In genomic region chr7:27356861-27357594, GRCm38 (mm10) we compare ENCODE assay signal across 8 mouse cellular contexts. TPM values are rescaled to one million over a fixed set of nuclear protein-coding genes. Genes with fewer than 3 reads are reported as not detected.
DNase-seq lines count a peak whose midpoint lies in the region; ATAC-seq and TF ChIP-seq lines count a peak whose summit lies in the region.

TSS of gene Gm20479 (minus strand) at chr7:27357419.

- ATAC-seq in heart, embryonic 16.5 days (replicated peaks; ENCODE audit: extremely low read depth, insufficient read depth, low FRiP score), result no peak
- no peak for ATAC-seq in limb, embryonic 13.5 days (ENCODE audit: low FRiP score, low read depth)

- H3K4me1 ChIP-seq in cerebellum, adult 2 months (ENCODE audit: control insufficient read depth, insufficient read depth, low read length), result no peaks in the 10 kb centered on the region
- H3K4me1 ChIP-seq in bone marrow, adult 2 months (ENCODE audit: control insufficient read depth, insufficient read depth, low read length), result no peaks in the 10 kb centered on the region; the same call in 1 of the 2 replicates
- H3K4me1 ChIP-seq in heart, embryonic 16.5 days (ENCODE audit: control insufficient read depth, insufficient read depth, low read length), result peaks cover 17% of the 10 kb centered on the region
- H3K4me1 ChIP-seq in limb, embryonic 13.5 days, result peaks cover 27% of the 10 kb centered on the region

- no peaks in the 10 kb centered on the region for H3K9me3 ChIP-seq in heart, embryonic 16.5 days (replicated peaks; ENCODE audit: control insufficient read depth, low read length)
- no peaks in the 10 kb centered on the region for H3K9me3 ChIP-seq in limb, embryonic 13.5 days

- H3K9ac ChIP-seq in heart, embryonic 16.5 days (ENCODE audit: low read length), result peak within 1 kb of the TSS; percentile 68
- peak within 1 kb of the TSS; percentile 39 for H3K9ac ChIP-seq in limb, embryonic 13.5 days

- TF ChIP-seq CTCF in cerebellum, adult 2 months (IDR thresholded peaks at IDR 0.05; ENCODE audit: borderline replicate concordance, insufficient read depth, low read depth, low read length), result no peak
- no peak for TF ChIP-seq CTCF in bone marrow, adult 2 months (IDR thresholded peaks at IDR 0.05; ENCODE audit: control insufficient read depth, insufficient read depth, low read length)

- 34% methylated on average over 27 of the region's 27 CpGs for WGBS in cerebellum, adult 2 months
- WGBS in bone marrow, adult 2 months, result 2% methylated on average over 27 of the region's 27 CpGs
- 2% methylated on average over 27 of the region's 27 CpGs for WGBS in heart, embryonic 16.5 days
- 3% methylated on average over 27 of the region's 27 CpGs for WGBS in limb, embryonic 13.5 days

- H3K79me2 ChIP-seq in myocyte (ENCODE audit: control insufficient read depth, insufficient read depth), result no peaks in the 10 kb centered on the region

- H3K36me3 ChIP-seq in heart, embryonic 16.5 days (ENCODE audit: control insufficient read depth, insufficient read depth), result no peaks in the 10 kb centered on the region
- H3K36me3 ChIP-seq in limb, embryonic 13.5 days, result 0 out of 2 replicates have a peak, but pooled peaks cover 7% of the 10 kb centered on the region
- no peaks in the 10 kb centered on the region for H3K36me3 ChIP-seq in myocyte (ENCODE audit: control insufficient read depth, insufficient read depth)

- no peak within 1 kb of the TSS for H3ac ChIP-seq in myocyte (ENCODE audit: control insufficient read depth, insufficient read length)

- peak within 1 kb of the TSS; percentile 91 for H3K4me2 ChIP-seq in heart, embryonic 16.5 days (ENCODE audit: low read depth, low read length)
- peak within 1 kb of the TSS; percentile 82 for H3K4me2 ChIP-seq in limb, embryonic 13.5 days (replicated peaks)
- peak within 1 kb of the TSS; percentile 28 for H3K4me2 ChIP-seq in myocyte (ENCODE audit: low read depth)

- DNase-seq in cerebellum, adult 2 months, result no peak
- no peak for DNase-seq in cerebellum, adult 11 months
- no peak for DNase-seq in cerebellum, postnatal 14 days
- no peak for DNase-seq in layer of hippocampus, adult 9-11 months

- H3K27me3 ChIP-seq in cerebellum, adult 2 months (ENCODE audit: control insufficient read depth, insufficient read depth, low read length), result no peaks in the 10 kb centered on the region
- H3K27me3 ChIP-seq in heart, embryonic 16.5 days (ENCODE audit: control insufficient read depth, insufficient read depth, low read length), result 0 out of 2 replicates have a peak, but pooled peaks cover under 1% of the 10 kb centered on the region
- H3K27me3 ChIP-seq in limb, embryonic 13.5 days, result peaks cover 32% of the 10 kb centered on the region
- no peaks in the 10 kb centered on the region for H3K27me3 ChIP-seq in myocyte (ENCODE audit: control insufficient read depth, insufficient read depth, insufficient read length)

- TF ChIP-seq POLR2A in cerebellum, adult 2 months (IDR thresholded peaks at IDR 0.05; ENCODE audit: borderline replicate concordance, insufficient read depth, low read length), result no peak
- peak; percentile 73 for TF ChIP-seq POLR2A in bone marrow, adult 2 months (IDR thresholded peaks at IDR 0.05; ENCODE audit: borderline replicate concordance, control insufficient read depth, low read depth, low read length)
- TF ChIP-seq POLR2A in myocyte (IDR thresholded peaks at IDR 0.05; ENCODE audit: insufficient read length, low read depth), result no peak

- peak within 1 kb of the TSS; percentile 88 for H3K4me3 ChIP-seq in cerebellum, adult 2 months (replicated peaks; ENCODE audit: insufficient read depth, low read depth, low read length)
- peak within 1 kb of the TSS; percentile 80 for H3K4me3 ChIP-seq in bone marrow, adult 2 months (replicated peaks; ENCODE audit: control insufficient read depth, low read depth, low read length)
- peak within 1 kb of the TSS; percentile 78 for H3K4me3 ChIP-seq in heart, embryonic 16.5 days (ENCODE audit: low read length)
- H3K4me3 ChIP-seq in limb, embryonic 13.5 days, result peak within 1 kb of the TSS; percentile 67
- peak within 1 kb of the TSS; percentile 58 for H3K4me3 ChIP-seq in myocyte

- no peak within 1 kb of the TSS for H3K27ac ChIP-seq in cerebellum, adult 2 months (ENCODE audit: insufficient read depth, low read length)
- H3K27ac ChIP-seq in bone marrow, adult 2 months (ENCODE audit: control insufficient read depth, insufficient read depth, low read depth, low read length, poor library complexity), result peak within 1 kb of the TSS; percentile 91
- H3K27ac ChIP-seq in heart, embryonic 16.5 days (ENCODE audit: low read length), result peak within 1 kb of the TSS; percentile 75
- H3K27ac ChIP-seq in limb, embryonic 13.5 days, result 0 out of 2 replicates have a peak within 1 kb of the TSS, but pooled peaks have one; percentile 15

TF ChIP-seq in myocyte, 11 proteins besides CTCF, POLR2A, EP300 and RAD21:
- TF ChIP-seq MYOD1 (IDR thresholded peaks at IDR 0.05; ENCODE audit: control insufficient read depth in 1 of 3, insufficient read length in 2 of 3, low read depth in 2 of 3), result no peak
- no peak for TF ChIP-seq SRF (IDR thresholded peaks at IDR 0.05; ENCODE audit: control insufficient read depth, insufficient read length, low read depth)
- TF ChIP-seq E2F4 (IDR thresholded peaks at IDR 0.05; ENCODE audit: insufficient read depth), result no peak
- TF ChIP-seq TCF12 (IDR thresholded peaks at IDR 0.05; ENCODE audit: insufficient read depth, poor library complexity, severe bottlenecking), result no peak
- TF ChIP-seq TCF3 (IDR thresholded peaks at IDR 0.05; ENCODE audit: insufficient read length, low read depth), result no peak
- no peak for TF ChIP-seq REST (IDR thresholded peaks at IDR 0.05; ENCODE audit: insufficient read depth, insufficient read length)
- no peak for TF ChIP-seq USF1 (IDR thresholded peaks at IDR 0.05; ENCODE audit: low read depth)
- TF ChIP-seq CEBPB (IDR thresholded peaks at IDR 0.05; ENCODE audit: insufficient read depth, poor library complexity, severe bottlenecking), result no peak
- no peak for TF ChIP-seq MYOG (IDR thresholded peaks at IDR 0.05; ENCODE audit: control insufficient read depth in 1 of 3, insufficient read depth in 1 of 3, insufficient read length in 2 of 3, low read depth in 2 of 3)
- TF ChIP-seq MAX (IDR thresholded peaks at IDR 0.05; ENCODE audit: low read depth), result no peak
- TF ChIP-seq POLR2AphosphoS2 (IDR thresholded peaks at IDR 0.05; ENCODE audit: insufficient read length, low read depth), result no peak

RNA-seq across cellular contexts. Expression of gene Gm20479, which starts in this region (rescaled TPM):
- 0.38 TPM in 1 of 2 replicates, not detected in the other for polyA plus RNA-seq in cerebellum, adult 2 months (2012; rRNA removed)
- not detected in 2 replicates for polyA plus RNA-seq in bone marrow, adult 2 months (2011; ENCODE audit: insufficient read depth, insufficient read length, low replicate concordance, missing spikeins)
- polyA plus RNA-seq in heart, embryonic 16.5 days (2015; fragmentation: Nextera tagmentation; extraction: Ambion mirVana), result 0.46 TPM in 1 of 2 replicates, not detected in the other
- polyA plus RNA-seq in limb, embryonic 13.5 days (2015; fragmentation: Nextera tagmentation; extraction: Ambion mirVana), result not detected in 2 replicates
- 0.11 TPM for polyA plus RNA-seq in myocyte (2012; fragmentation: generic; extraction: Trizol)

Comparison
In these comparisons a context has a peak if more than half of its experiments do, and no peak if none do; other contexts are left out.
1. H3K4me2 ChIP-seq: peak in every context shown above with its lines; median percentile 91 in heart, embryonic 16.5 days; 82 in limb, embryonic 13.5 days; 28 in myocyte.